Mouse (Mus musculus) hindbrain, postnatal 0 days (tissue): ENCODE data around the gene Pigq. TPM values are rescaled to one million over a fixed set of nuclear protein-coding genes. Genes with fewer than 3 reads are reported as not detected.

Experiments
- ATAC-seq: fragments of 200-750 bp; cut with Nextera tagmentation; 2 replicates; pipeline ENCODE4 v1.8.0; 2017; ENCODE audit warnings: mild to moderate bottlenecking, moderate TSS enrichment, moderate library complexity
- DNase-seq: peaks from one replicate; pipeline ENCODE4 v3.0.0-alpha.2; 2015; ENCODE audit warnings: low spot score
- H3K27ac ChIP-seq: fragments of 300-500 bp; sonication (generic); 2 replicates; pipeline ENCODE4 v1.5.1; 2014; ENCODE audit warnings: mild to moderate bottlenecking
- H3K27me3 ChIP-seq: fragments of 300-500 bp; sonication (generic); 2 replicates; pipeline ENCODE4 v1.6.1; 2014; ENCODE audit warnings: low read length, mixed read lengths; ENCODE audit not compliant: insufficient read depth
- H3K36me3 ChIP-seq: fragments of 300-500 bp; sonication (generic); 2 replicates; pipeline ENCODE4 v1.6.1; 2014; ENCODE audit warnings: low read length, mixed read lengths; ENCODE audit not compliant: insufficient read depth
- H3K4me1 ChIP-seq: fragments of 300-500 bp; sonication (generic); 2 replicates; pipeline ENCODE4 v1.6.1; 2014; ENCODE audit warnings: antibody characterized with exemption, low read length, mixed read lengths; ENCODE audit not compliant: insufficient read depth
- H3K4me2 ChIP-seq: fragments of 300-500 bp; sonication (generic); 2 replicates; pipeline ENCODE4 v1.6.1; 2014; ENCODE audit warnings: low read depth, mild to moderate bottlenecking, low read length, moderate library complexity, mixed read lengths
- H3K4me3 ChIP-seq: fragments of 300-500 bp; sonication (generic); 2 replicates; pipeline ENCODE4 v1.5.1; 2014; ENCODE audit warnings: low read length
- H3K9ac ChIP-seq: fragments of 300-500 bp; sonication (generic); replicated peaks from 2 replicates; pipeline ENCODE4 v1.6.1; 2014; ENCODE audit warnings: mild to moderate bottlenecking, low read length, moderate library complexity, mixed read lengths
- H3K9me3 ChIP-seq: fragments of 300-500 bp; sonication (generic); 2 replicates; pipeline ENCODE4 v1.6.1; 2016; ENCODE audit warnings: low read length, mixed read lengths
- CTCF ChIP-seq: IDR thresholded peaks from 2 replicates; pipeline ENCODE4 v1.5.1; 2016; ENCODE audit warnings: antibody characterized with exemption, control low read depth, low read depth
- WGBS: fragments of 180-500 bp; shearing (Covaris S2); extraction: QIAGEN DNeasy Blood & Tissue Kit; methylation state at CpG from one replicate; pipeline ENCODE4 v1.1.7; 2014; 5-methylcytosine and 5-hydroxymethylcytosine counted together
- polyA plus RNA-seq: library from polyadenylated mRNA; unstranded; fragments of >200 nt; fragmentation: Nextera tagmentation; extraction: Ambion mirVana; gene quantifications from 2 replicates; pipeline ENCODE4 v1.2.1, GENCODE M21; 2015
- total RNA-seq: library from RNA; depleted of rRNA; stranded (reverse); fragments of >200 nt; gene quantifications from 2 replicates; pipeline ENCODE4 v1.2.3, GENCODE M21; 2014

Pigq gene
- total and polyA plus RNA-seq, 2 experiments from 2014 or later, result 76.3 to 99.7 TPM

GRCm38 (mm10) chr17:25907640-25908039 is 37.1 kb downstream of the Pigq start:
- TF ChIP-seq CTCF, result no peak
- H3K4me1 ChIP-seq, result no peaks in the 10 kb centered on the region
- H3K27ac ChIP-seq, result no peak overlapping the region
- DNase-seq (no peak), ATAC-seq (no peak)
- H3K36me3 ChIP-seq, result no peaks in the 10 kb centered on the region
- H3K4me3 ChIP-seq, result no peak overlapping the region
- no peak overlapping the region for H3K4me2 ChIP-seq
- 83% methylated on average over 2 of the region's 2 CpGs for WGBS
- no peaks in the 10 kb centered on the region for H3K27me3 ChIP-seq
- no peaks in the 10 kb centered on the region for H3K9me3 ChIP-seq
- H3K9ac ChIP-seq, result no peak overlapping the region

GRCm38 (mm10) chr17:25903061-25903460 is 41.7 kb downstream of the Pigq start:
- no peak for DNase-seq
- H3K27me3 ChIP-seq, result no peaks in the 10 kb centered on the region
- WGBS, result 86% methylated on average over 3 of the region's 3 CpGs
- H3K4me3 ChIP-seq, result no peak overlapping the region
- H3K27ac ChIP-seq, result no peak overlapping the region
- H3K9me3 ChIP-seq, result no peaks in the 10 kb centered on the region
- H3K4me1 ChIP-seq, result no peaks in the 10 kb centered on the region
- H3K4me2 ChIP-seq, result no peak overlapping the region
- no peak for TF ChIP-seq CTCF
- no peak for ATAC-seq
- H3K36me3 ChIP-seq, result no peaks in the 10 kb centered on the region
- no peak overlapping the region for H3K9ac ChIP-seq

GRCm38 (mm10) chr17:25900193-25900592 is 44.5 kb downstream of the Pigq start:
- no peak for TF ChIP-seq CTCF
- H3K27ac ChIP-seq, result no peak overlapping the region
- DNase-seq (no peak), ATAC-seq (no peak)
- no peaks in the 10 kb centered on the region for H3K4me1 ChIP-seq
- no peaks in the 10 kb centered on the region for H3K9me3 ChIP-seq
- no peaks in the 10 kb centered on the region for H3K27me3 ChIP-seq
- H3K9ac ChIP-seq, result no peak overlapping the region
- H3K4me2 ChIP-seq, result no peak overlapping the region
- no peak overlapping the region for H3K4me3 ChIP-seq
- WGBS, result 100% methylated on average over 1 of the region's 1 CpGs
- no peaks in the 10 kb centered on the region for H3K36me3 ChIP-seq

GRCm38 (mm10) chr17:25895891-25896290 is 48.8 kb downstream of the Pigq start:
- no peaks in the 10 kb centered on the region for H3K27me3 ChIP-seq
- no peaks in the 10 kb centered on the region for H3K36me3 ChIP-seq
- H3K4me2 ChIP-seq, result no peak overlapping the region
- ATAC-seq, result no peak
- WGBS, result 69% methylated on average over 12 of the region's 12 CpGs
- H3K4me1 ChIP-seq, result peaks cover 4% of the 10 kb centered on the region; the same call in 1 of the 2 replicates
- no peak overlapping the region for H3K4me3 ChIP-seq
- no peak overlapping the region for H3K9ac ChIP-seq
- DNase-seq, result no peak
- H3K27ac ChIP-seq, result no peak overlapping the region
- TF ChIP-seq CTCF, result no peak
- H3K9me3 ChIP-seq, result no peaks in the 10 kb centered on the region

GRCm38 (mm10) chr17:25895415-25895814 is 49.3 kb downstream of the Pigq start:
- no peak for TF ChIP-seq CTCF
- DNase-seq (no peak), ATAC-seq (no peak)
- H3K4me2 ChIP-seq, result no peak overlapping the region
- H3K36me3 ChIP-seq, result peaks cover under 1% of the 10 kb centered on the region; the same call in 1 of the 2 replicates
- no peak overlapping the region for H3K4me3 ChIP-seq
- H3K27me3 ChIP-seq, result no peaks in the 10 kb centered on the region
- no peaks in the 10 kb centered on the region for H3K9me3 ChIP-seq
- H3K4me1 ChIP-seq, result peaks cover 4% of the 10 kb centered on the region; the same call in 1 of the 2 replicates
- no peak overlapping the region for H3K9ac ChIP-seq
- 38% methylated on average over 2 of the region's 2 CpGs for WGBS
- no peak overlapping the region for H3K27ac ChIP-seq

GRCm38 (mm10) chr17:25893975-25894617 is 50.6 kb downstream of the Pigq start:
- Histone ChIP-seq H3K4me1 (peaks cover 4% of the 10 kb centered on the region; the same call in 1 of the 2 replicates), H3K36me3 (peaks cover 7% of the 10 kb centered on the region), H3K9ac (no peak overlapping the region), H3K4me2 (no peak overlapping the region), H3K9me3 (no peaks in the 10 kb centered on the region), H3K27ac (peak overlapping the region; percentile 70), H3K4me3 (no peak overlapping the region), H3K27me3 (no peaks in the 10 kb centered on the region)
- WGBS, result 27% methylated on average over 2 of the region's 2 CpGs
- peak; percentile 95 for TF ChIP-seq CTCF
- ATAC-seq, result peak; percentile 86
- peak; percentile 85 for DNase-seq

- TF ChIP-seq CTCF, result no peak
- DNase-seq, result no peak
These were observed 55.9 kb downstream of the Pigq start for GRCm38 (mm10) chr17:25888837-25889236.

More at GRCm38 (mm10) chr17:25888837-25889236, 55.9 kb downstream of the Pigq start:
- Histone ChIP-seq H3K36me3 (peaks cover 23% of the 10 kb centered on the region), H3K27me3 (no peaks in the 10 kb centered on the region), H3K4me2 (no peak overlapping the region), H3K4me1 (no peaks in the 10 kb centered on the region), H3K4me3 (no peak overlapping the region), H3K9ac (no peak overlapping the region), H3K27ac (no peak overlapping the region), H3K9me3 (no peaks in the 10 kb centered on the region)
- ATAC-seq, result no peak
- 91% methylated on average over 3 of the region's 3 CpGs for WGBS
